Mouse (Mus musculus) hindbrain, embryonic 15.5 days (tissue): ENCODE measurements at regions not wholly inside any gene's neighbourhood (a gene's known extent, or its start where the extent isn't known, plus 50 kb on each side); places are given as distances from the start of the nearest gene placed in this dataset.
A peak's percentile ranks its signal among the peaks of the same experiment; 100 is the strongest.

Source experiments
- ATAC-seq: fragments of 200-750 bp; cut with Nextera tagmentation; 2 replicates; pipeline ENCODE4 v1.8.0; 2017; ENCODE audit warnings: low read depth, moderate number of reproducible peaks, moderate TSS enrichment; ENCODE audit not compliant: low FRiP score
- H3K27ac ChIP-seq: fragments of 300-500 bp; sonication (generic); replicated peaks from 2 replicates; pipeline ENCODE4 v1.5.1; 2015; ENCODE audit warnings: mild to moderate bottlenecking, inconsistent platforms
- H3K27me3 ChIP-seq: fragments of 300-500 bp; sonication (generic); 2 replicates; pipeline ENCODE4 v1.6.1; 2015; ENCODE audit warnings: control low read depth, inconsistent platforms
- H3K36me3 ChIP-seq: fragments of 300-500 bp; sonication (generic); 2 replicates; pipeline ENCODE4 v1.6.1; 2015; ENCODE audit warnings: control low read depth, inconsistent platforms
- H3K4me1 ChIP-seq: fragments of 300-500 bp; sonication (generic); replicated peaks from 2 replicates; pipeline ENCODE4 v1.6.1; 2015; ENCODE audit warnings: control low read depth, inconsistent platforms
- H3K4me2 ChIP-seq: fragments of 300-500 bp; sonication (generic); 2 replicates; pipeline ENCODE4 v1.6.1; 2015; ENCODE audit warnings: moderate library complexity, mild to moderate bottlenecking, inconsistent platforms
- H3K4me3 ChIP-seq: fragments of 300-500 bp; sonication (generic); 2 replicates; pipeline ENCODE4 v1.5.1; 2015; ENCODE audit warnings: mild to moderate bottlenecking, inconsistent platforms
- H3K9ac ChIP-seq: fragments of 300-500 bp; sonication (generic); 2 replicates; pipeline ENCODE4 v1.6.1; 2015; ENCODE audit warnings: inconsistent platforms
- H3K9me3 ChIP-seq: fragments of 300-500 bp; sonication (generic); 2 replicates; pipeline ENCODE4 v1.6.1; 2016; ENCODE audit warnings: control low read depth, inconsistent platforms
- WGBS: fragments of 180-500 bp; shearing (Covaris S2); methylation state at CpG from one replicate; pipeline ENCODE4 v1.1.7; 2015; 5-methylcytosine and 5-hydroxymethylcytosine counted together

DNA sequence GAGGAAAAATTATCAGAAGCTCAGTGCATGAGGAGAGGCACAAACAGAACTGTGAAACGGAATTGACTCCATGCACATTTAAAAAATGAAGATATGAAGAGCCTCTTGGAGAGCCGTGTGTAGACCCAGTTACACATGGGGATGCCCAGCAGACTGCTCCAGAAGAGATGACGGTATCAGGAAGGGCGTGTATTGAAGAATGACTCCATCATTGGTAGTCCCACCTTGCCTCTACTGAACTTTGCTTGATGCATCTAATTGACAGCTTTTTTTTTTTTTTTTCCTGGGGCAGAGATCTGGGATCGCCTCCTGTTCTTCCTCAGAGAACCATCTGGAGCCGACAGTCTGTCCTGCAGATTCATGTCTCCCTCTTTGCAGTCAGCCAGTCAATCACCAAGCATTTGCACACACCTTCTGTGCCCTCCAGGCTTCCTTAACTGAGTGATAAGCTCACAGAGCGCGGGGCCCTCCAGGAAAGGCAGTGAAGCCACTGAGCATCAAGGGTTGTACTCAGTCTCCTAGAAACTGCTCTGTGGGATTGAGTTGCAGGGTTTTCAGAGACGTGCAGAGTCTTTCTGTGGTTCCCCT, 57.6 kb upstream of the D1Pas1 start:
- no peak overlapping the region for H3K9ac ChIP-seq
- H3K4me3 ChIP-seq, result no peak overlapping the region
- WGBS, result 73% methylated on average over 9 of the region's 9 CpGs
- no peak overlapping the region for H3K27ac ChIP-seq
- no peaks in the 10 kb centered on the region for H3K4me1 ChIP-seq
- no peaks in the 10 kb centered on the region for H3K9me3 ChIP-seq
- H3K36me3 ChIP-seq, result no peaks in the 10 kb centered on the region
- ATAC-seq, result no peak
- H3K27me3 ChIP-seq, result no peaks in the 10 kb centered on the region; the same call in 1 of the 2 replicates
- no peak overlapping the region for H3K4me2 ChIP-seq

DNA sequence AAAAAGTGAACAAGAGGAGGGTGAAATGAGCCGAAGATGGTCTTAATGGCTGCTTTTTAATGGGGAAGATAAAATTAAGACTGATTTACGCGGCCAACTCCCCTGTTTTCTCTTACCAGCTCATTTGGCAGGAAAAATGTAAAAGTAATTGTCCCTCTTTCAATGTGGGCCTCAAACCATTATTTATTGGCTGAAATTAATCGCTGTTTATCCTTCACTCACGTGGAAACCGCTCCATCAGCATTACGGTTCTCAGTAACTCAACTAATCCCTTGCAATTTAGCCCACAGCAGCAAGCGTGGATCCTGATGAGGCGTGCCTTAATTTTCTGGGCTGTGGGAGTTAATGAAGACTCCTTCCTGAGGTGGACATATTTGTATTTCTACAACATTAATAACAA, 58.1 kb upstream of the D1Pas1 start:
- H3K9ac ChIP-seq, result no peak overlapping the region
- H3K9me3 ChIP-seq, result no peaks in the 10 kb centered on the region
- H3K4me2 ChIP-seq, result no peak overlapping the region
- no peaks in the 10 kb centered on the region; the same call in 1 of the 2 replicates for H3K27me3 ChIP-seq
- H3K4me3 ChIP-seq, result no peak overlapping the region
- H3K27ac ChIP-seq, result no peak overlapping the region
- no peak for ATAC-seq
- WGBS, result 52% methylated on average over 9 of the region's 9 CpGs
- H3K4me1 ChIP-seq, result no peaks in the 10 kb centered on the region
- H3K36me3 ChIP-seq, result no peaks in the 10 kb centered on the region

DNA sequence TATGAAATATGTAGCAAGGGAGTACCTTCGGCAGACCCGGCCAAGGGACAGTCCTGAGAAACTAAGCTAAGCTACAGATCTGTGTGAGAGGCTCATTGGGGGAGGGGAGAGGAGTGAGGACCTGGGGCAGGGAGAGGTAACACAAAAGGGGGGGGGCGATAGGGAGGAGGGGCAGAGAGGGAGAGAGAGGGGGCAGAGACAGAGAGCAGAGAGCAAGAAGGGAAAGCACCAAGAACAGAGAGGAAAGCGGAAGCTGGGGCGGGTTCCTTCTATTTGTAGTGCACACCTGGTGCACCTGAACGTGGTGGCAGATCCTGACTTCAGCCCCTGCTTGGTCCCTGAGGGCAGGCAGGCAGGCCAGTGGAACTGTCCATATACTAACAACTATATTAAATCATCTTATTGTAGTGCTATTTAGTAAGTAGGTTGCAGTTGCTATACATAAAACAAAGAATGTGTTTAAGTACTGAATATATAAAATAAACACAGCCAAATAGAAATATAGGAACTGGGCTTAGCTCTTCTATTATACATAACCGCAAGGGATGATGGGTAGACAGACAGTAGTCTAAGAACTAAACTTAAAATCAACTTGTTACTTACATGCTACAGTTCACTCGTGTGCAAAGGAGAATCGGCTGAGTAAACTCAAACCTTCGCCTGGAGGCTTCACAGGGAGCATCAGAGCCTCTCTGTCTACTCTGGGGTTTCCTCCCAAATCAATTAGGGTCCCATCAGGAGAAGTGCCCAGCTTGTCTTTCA, 59.6 kb upstream of the D1Pas1 start:
- H3K4me1 ChIP-seq, result no peaks in the 10 kb centered on the region
- no peak overlapping the region for H3K4me3 ChIP-seq
- no peaks in the 10 kb centered on the region for H3K36me3 ChIP-seq
- no peak for ATAC-seq
- no peaks in the 10 kb centered on the region; the same call in 1 of the 2 replicates for H3K27me3 ChIP-seq
- no peak overlapping the region for H3K27ac ChIP-seq
- WGBS, result 82% methylated on average over 10 of the region's 10 CpGs
- no peaks in the 10 kb centered on the region for H3K9me3 ChIP-seq
- H3K4me2 ChIP-seq, result no peak overlapping the region
- no peak overlapping the region for H3K9ac ChIP-seq

DNA sequence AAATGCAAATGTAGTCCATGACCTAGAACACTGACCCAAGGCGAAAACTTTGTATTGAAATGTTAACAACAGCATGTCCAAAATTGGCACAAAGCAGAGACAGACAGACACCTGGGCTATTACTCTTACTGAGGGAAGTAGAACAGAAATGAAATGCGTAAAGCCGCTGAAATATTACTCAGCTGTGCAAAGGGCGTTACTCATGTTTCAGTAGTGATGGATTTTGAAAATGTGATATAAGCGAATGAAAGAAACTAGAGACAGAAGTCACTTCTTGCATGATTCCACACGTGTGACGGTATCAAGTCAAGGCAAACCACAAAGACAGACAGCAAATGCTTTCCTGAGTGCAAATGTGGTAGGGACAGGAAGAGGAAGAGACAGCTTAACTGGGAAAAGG, 61.3 kb upstream of the D1Pas1 start:
- Histone ChIP-seq H3K4me1 (no peaks in the 10 kb centered on the region), H3K4me2 (no peak overlapping the region), H3K4me3 (no peak overlapping the region), H3K27me3 (no peaks in the 10 kb centered on the region; the same call in 1 of the 2 replicates), H3K9ac (no peak overlapping the region), H3K27ac (no peak overlapping the region), H3K36me3 (no peaks in the 10 kb centered on the region), H3K9me3 (no peaks in the 10 kb centered on the region)
- WGBS, result 95% methylated on average over 7 of the region's 7 CpGs
- no peak for ATAC-seq

DNA sequence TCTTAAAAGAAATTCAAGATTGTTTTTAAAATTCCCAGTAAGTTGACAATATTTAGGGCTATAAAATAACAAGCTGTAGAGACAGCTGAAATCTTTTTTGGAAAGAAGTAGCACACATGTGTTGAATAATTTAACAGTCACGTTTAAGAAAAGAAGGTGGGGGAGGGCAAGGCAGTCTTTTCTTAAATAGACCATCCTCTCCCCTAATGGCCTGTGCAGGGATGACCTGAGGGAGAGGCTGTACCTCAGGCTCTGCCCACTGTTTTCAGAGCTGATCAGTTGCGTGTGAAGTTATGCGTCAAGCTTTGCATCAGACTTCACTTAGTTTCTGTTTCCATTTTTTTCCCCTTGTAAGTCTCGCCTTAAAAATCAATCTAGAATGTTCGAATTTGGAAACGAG, 65.7 kb upstream of the D1Pas1 start:
- H3K4me1 ChIP-seq, result peaks cover 4% of the 10 kb centered on the region; the same call in 1 of the 2 replicates
- no peaks in the 10 kb centered on the region for H3K9me3 ChIP-seq
- no peaks in the 10 kb centered on the region for H3K36me3 ChIP-seq
- no peak overlapping the region for H3K4me2 ChIP-seq
- no peak overlapping the region for H3K9ac ChIP-seq
- 74% methylated on average over 6 of the region's 6 CpGs for WGBS
- H3K27me3 ChIP-seq, result no peaks in the 10 kb centered on the region; the same call in 1 of the 2 replicates
- no peak overlapping the region for H3K4me3 ChIP-seq
- ATAC-seq, result no peak
- no peak overlapping the region for H3K27ac ChIP-seq

DNA sequence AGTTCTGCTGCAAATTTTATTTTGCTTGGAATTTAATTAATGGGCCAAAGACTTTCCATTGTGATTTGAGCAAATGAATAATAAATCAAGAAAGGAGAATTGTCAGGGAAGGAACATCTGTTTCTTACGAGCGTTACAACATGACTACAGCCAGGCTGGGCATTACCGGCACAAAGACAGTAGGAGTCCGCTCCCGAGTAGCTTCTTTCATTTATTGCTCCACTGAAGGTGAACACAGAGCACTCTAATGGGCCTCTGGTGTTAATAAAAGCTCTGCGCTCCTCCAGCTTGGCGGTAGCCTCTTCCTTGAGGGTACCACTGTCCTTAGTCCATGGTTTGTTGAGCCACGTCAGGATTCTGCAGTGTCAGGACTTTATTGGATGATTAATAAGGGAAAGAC, 69.0 kb upstream of the D1Pas1 start:
- Histone ChIP-seq H3K27ac (no peak overlapping the region), H3K27me3 (no peaks in the 10 kb centered on the region), H3K4me1 (peaks cover 4% of the 10 kb centered on the region; the same call in 1 of the 2 replicates), H3K9ac (no peak overlapping the region), H3K4me3 (no peak overlapping the region), H3K4me2 (peak overlapping the region; percentile 27; the same call in 1 of the 2 replicates), H3K36me3 (no peaks in the 10 kb centered on the region), H3K9me3 (no peaks in the 10 kb centered on the region)
- ATAC-seq, result no peak
- WGBS, result 25% methylated on average over 8 of the region's 8 CpGs

DNA sequence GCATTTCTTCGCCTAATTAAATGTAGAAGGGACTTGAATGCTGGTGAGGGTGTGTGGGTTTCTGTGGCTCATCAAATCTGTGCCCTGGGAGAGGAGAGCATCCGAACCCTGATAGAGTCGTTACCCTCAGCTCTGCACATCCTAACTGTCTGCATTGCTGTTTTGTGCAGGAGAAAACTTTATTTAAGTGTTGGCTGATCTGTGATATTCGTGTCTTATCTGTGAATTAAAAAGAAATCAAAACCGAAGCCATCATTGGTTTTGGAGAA, 77.7 kb upstream of the D1Pas1 start:
- Histone ChIP-seq H3K36me3 (no peaks in the 10 kb centered on the region), H3K9me3 (no peaks in the 10 kb centered on the region), H3K27ac (no peak overlapping the region), H3K4me2 (no peak overlapping the region), H3K27me3 (no peaks in the 10 kb centered on the region), H3K9ac (no peak overlapping the region), H3K4me1 (peaks cover 11% of the 10 kb centered on the region; the same call in 1 of the 2 replicates), H3K4me3 (no peak overlapping the region)
- 50% methylated on average over 5 of the region's 5 CpGs for WGBS
- ATAC-seq, result no peak

DNA sequence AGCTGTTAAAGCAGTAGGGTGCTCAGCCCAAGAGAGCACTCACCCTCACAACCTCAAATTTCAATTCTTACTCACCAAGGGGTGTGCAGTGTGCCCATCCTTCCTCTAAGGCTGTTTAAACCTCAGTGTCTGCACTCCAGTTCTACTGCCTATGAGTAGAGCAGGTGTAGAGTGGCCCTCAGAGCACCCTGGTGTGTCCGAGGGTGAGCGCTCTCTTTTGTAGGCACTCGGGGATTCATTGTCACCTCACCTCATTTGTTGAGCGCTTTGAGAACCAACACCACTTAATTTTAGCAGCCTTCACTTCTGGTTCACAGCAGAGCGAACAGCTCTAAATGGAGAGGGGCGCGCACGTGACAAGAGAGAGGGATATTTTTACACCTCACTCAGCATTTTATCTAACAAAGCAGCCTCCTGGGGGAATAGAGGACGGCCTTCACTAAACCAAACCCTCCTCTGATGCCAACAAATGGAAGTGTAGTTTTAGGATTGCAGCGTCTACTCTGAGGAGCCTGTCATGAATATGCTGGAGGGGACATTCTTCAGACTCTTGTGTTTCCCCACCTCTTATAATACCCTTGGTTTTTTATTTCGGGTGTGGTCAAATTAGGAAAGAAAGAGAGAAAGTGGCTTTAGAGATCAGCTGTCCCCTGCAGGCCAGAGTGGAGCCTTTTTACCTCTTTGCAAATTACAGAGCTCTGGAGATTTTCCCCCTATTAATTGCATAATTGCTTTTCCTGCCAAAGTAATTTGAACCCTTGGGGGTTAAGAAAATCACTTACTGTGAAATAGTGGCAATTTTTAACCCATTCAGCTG, 78.2 kb upstream of the D1Pas1 start:
- no peak overlapping the region for H3K9ac ChIP-seq
- no peak overlapping the region for H3K27ac ChIP-seq
- H3K4me1 ChIP-seq, result peaks cover 11% of the 10 kb centered on the region; the same call in 1 of the 2 replicates
- 44% methylated on average over 11 of the region's 11 CpGs for WGBS
- H3K27me3 ChIP-seq, result no peaks in the 10 kb centered on the region
- H3K4me3 ChIP-seq, result no peak overlapping the region
- no peak for ATAC-seq
- no peaks in the 10 kb centered on the region for H3K9me3 ChIP-seq
- no peaks in the 10 kb centered on the region for H3K36me3 ChIP-seq
- H3K4me2 ChIP-seq, result no peak overlapping the region

DNA sequence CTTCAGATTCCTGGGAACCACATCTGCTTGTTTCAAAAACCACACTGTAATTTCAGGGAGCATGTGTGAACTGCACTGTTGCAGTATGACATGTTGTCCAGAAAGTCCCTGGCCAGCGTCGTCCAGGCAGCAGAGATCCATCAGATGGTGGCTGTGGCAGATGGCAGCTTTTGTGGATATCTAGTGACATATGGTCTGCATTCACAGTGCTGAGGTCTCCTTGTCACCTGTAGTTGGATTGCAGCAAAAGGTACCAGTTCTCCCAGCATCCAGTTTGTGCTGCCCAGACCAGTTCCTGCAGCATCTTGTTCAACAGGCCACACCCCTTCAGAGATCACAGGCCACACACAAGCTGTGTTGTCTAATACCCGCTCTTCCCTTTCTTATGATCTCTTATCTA, 80.1 kb upstream of the D1Pas1 start:
- WGBS, result 55% methylated on average over 3 of the region's 3 CpGs
- Histone ChIP-seq H3K4me2 (no peak overlapping the region), H3K4me1 (peaks cover 11% of the 10 kb centered on the region; the same call in 1 of the 2 replicates), H3K27me3 (no peaks in the 10 kb centered on the region), H3K36me3 (no peaks in the 10 kb centered on the region), H3K9ac (no peak overlapping the region), H3K9me3 (no peaks in the 10 kb centered on the region), H3K27ac (no peak overlapping the region), H3K4me3 (no peak overlapping the region)
- ATAC-seq, result no peak

DNA sequence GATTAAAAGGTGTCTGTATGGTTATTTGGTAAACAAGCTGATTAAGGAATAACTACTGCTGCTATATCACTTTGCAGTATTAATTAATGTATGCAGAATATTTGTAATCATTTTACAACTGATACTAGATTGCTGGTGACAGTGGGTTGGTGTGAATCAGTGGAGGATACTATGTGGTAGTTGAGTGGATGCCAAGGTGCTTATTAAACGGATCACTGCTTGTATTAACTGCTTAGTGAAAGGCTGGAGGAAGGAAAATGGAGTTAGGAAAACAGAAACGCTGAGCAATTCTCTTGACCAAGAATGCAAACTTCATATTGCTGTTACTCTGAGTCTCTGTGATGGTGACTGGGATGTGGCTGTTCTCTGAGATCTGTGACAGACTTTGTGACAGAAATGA, 86.8 kb upstream of the D1Pas1 start:
- Histone ChIP-seq H3K4me3 (no peak overlapping the region), H3K27ac (no peak overlapping the region), H3K9me3 (no peaks in the 10 kb centered on the region), H3K36me3 (no peaks in the 10 kb centered on the region), H3K4me2 (no peak overlapping the region), H3K4me1 (no peaks in the 10 kb centered on the region), H3K9ac (no peak overlapping the region), H3K27me3 (no peaks in the 10 kb centered on the region)
- ATAC-seq, result no peak
- 70% methylated on average over 2 of the region's 2 CpGs for WGBS

DNA sequence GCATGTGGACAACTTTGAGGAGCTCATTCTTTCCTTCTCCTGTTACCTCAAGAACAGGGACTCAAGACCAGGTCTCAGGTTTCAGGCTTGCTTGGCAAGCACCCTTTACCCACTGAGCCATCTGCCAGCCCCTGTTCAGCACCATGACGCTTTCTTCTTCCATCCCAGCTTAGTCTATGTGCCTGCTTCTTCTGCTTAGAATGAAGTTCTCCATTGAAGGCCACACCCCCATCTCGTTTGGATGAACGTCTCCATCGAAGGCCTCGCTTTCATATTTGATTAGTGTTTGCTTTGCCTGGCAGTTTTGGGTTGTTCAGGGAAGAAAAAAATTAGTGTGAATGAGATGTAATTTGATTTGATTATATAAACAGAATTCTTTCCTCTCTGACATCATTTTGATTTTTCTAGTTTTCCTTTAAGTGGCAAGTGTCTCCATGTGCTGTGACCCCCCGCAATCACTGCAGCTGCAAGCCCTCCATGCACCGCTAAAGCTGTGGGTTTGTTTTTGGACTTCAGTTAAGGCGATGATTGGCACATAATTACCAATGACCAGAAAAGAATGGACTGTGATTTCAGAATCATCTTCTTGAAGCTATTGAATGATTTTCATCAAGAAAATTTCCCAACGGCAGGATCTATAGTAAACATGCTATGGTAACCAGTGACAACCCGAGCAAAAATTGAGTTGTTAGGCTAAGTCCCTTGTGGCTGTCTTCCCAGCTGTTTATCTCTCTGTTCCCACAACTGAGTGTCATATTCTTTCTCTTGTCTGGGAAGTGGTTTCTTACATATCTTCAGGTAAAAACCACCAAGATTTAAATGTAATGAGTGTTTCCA, 106.4 kb upstream of the D1Pas1 start:
- H3K4me2 ChIP-seq, result no peak overlapping the region
- no peaks in the 10 kb centered on the region for H3K27me3 ChIP-seq
- no peaks in the 10 kb centered on the region for H3K4me1 ChIP-seq
- no peak overlapping the region for H3K9ac ChIP-seq
- H3K9me3 ChIP-seq, result no peaks in the 10 kb centered on the region
- H3K4me3 ChIP-seq, result no peak overlapping the region
- H3K36me3 ChIP-seq, result no peaks in the 10 kb centered on the region
- 83% methylated on average over 10 of the region's 10 CpGs for WGBS
- H3K27ac ChIP-seq, result no peak overlapping the region
- ATAC-seq, result no peak
